Mouse (Mus musculus): Measurements from ENCODE around the gene Naa35. TPM values are rescaled to one million over a fixed set of nuclear protein-coding genes. Genes with fewer than 3 reads are reported as not detected.

Gene Naa35
- polyA plus RNA-seq, 1 experiment from 2014 or later: 16.4 TPM

GRCm38 (mm10) chr13:59676316-59677229 lies 91.5 kb downstream of the Naa35 start:
- H3K36me3 ChIP-seq (ENCODE audit: inconsistent target): no peaks in the 10 kb centered on the region
- H3K79me2 ChIP-seq (ENCODE audit: inconsistent target): no peaks in the 10 kb centered on the region
- H3K27ac ChIP-seq: no peak overlapping the region
- 48% methylated on average over 10 of the region's 12 CpGs for WGBS (ENCODE audit: missing documents)
- no peak overlapping the region for H3K4me3 ChIP-seq (ENCODE audit: inconsistent target)

- H3K79me2 ChIP-seq (ENCODE audit: inconsistent target): no peaks in the 10 kb centered on the region
- 70% methylated on average over 4 of the region's 4 CpGs for WGBS (ENCODE audit: missing documents)
- no peaks in the 10 kb centered on the region for H3K36me3 ChIP-seq (ENCODE audit: inconsistent target)
- no peak overlapping the region for H3K27ac ChIP-seq
- H3K4me3 ChIP-seq (ENCODE audit: inconsistent target): no peak overlapping the region
Observed at GRCm38 (mm10) chr13:59679306-59679705, 94.2 kb downstream of the Naa35 start.

- Histone ChIP-seq H3K36me3 (ENCODE audit: inconsistent target) (no peaks in the 10 kb centered on the region), H3K4me3 (ENCODE audit: inconsistent target) (no peak overlapping the region), H3K79me2 (ENCODE audit: inconsistent target) (no peaks in the 10 kb centered on the region), H3K27ac (no peak overlapping the region)
- WGBS (ENCODE audit: missing documents): 58% methylated on average over 4 of the region's 4 CpGs
Observed at GRCm38 (mm10) chr13:59679908-59680307, 94.8 kb downstream of the Naa35 start.

- no peaks in the 10 kb centered on the region for H3K36me3 ChIP-seq (ENCODE audit: inconsistent target)
- no peaks in the 10 kb centered on the region for H3K79me2 ChIP-seq (ENCODE audit: inconsistent target)
- H3K27ac ChIP-seq: no peak overlapping the region
- WGBS (ENCODE audit: missing documents): 55% methylated on average over 7 of the region's 7 CpGs
- H3K4me3 ChIP-seq (ENCODE audit: inconsistent target): no peak overlapping the region
Observed at GRCm38 (mm10) chr13:59682629-59683028, 97.6 kb downstream of the Naa35 start.

- no peak overlapping the region for H3K27ac ChIP-seq
- 76% methylated on average over 3 of the region's 3 CpGs for WGBS (ENCODE audit: missing documents)
- H3K36me3 ChIP-seq (ENCODE audit: inconsistent target): no peaks in the 10 kb centered on the region
- no peaks in the 10 kb centered on the region for H3K79me2 ChIP-seq (ENCODE audit: inconsistent target)
- H3K4me3 ChIP-seq (ENCODE audit: inconsistent target): no peak overlapping the region
Observed at GRCm38 (mm10) chr13:59685236-59685635, 100.2 kb downstream of the Naa35 start.

Other genes starting within 250 kb of the Naa35 start
- 12.0 to 24.6 TPM (median 20.9 TPM) in 3 replicates for gene Agtpbp1, start within 50 bp of the Naa35 start, polyA plus RNA-seq (2018)
- 2.6 to 4.7 TPM (median 3.3 TPM) in 3 replicates for gene Golm1, start 90.6 kb downstream of the Naa35 start, polyA plus RNA-seq (2018)
- gene 4921517D22Rik, start 108.8 kb downstream of the Naa35 start, polyA plus RNA-seq (2018): not detected in 3 replicates
- not detected in 3 replicates for gene Spata31d1a, start 125.1 kb downstream of the Naa35 start, polyA plus RNA-seq (2018)
- gene Spata31d1b, start 127.0 kb downstream of the Naa35 start, polyA plus RNA-seq (2018): not detected in 3 replicates
- not detected in 3 replicates for gene Spata31d1d, start 146.5 kb downstream of the Naa35 start, polyA plus RNA-seq (2018)
- not detected in 3 replicates for gene 1700014D04Rik, start 161.5 kb downstream of the Naa35 start, polyA plus RNA-seq (2018)
- 41.7 to 54.6 TPM (median 44.4 TPM) in 3 replicates for gene Isca1, start 184.6 kb downstream of the Naa35 start, polyA plus RNA-seq (2018)
- gene Gm49354, start 197.0 kb downstream of the Naa35 start, polyA plus RNA-seq (2018): not detected in 3 replicates
- gene Tut7, start 237.9 kb downstream of the Naa35 start, polyA plus RNA-seq (2018): 81.0 to 150 TPM (median 103 TPM) in 3 replicates